Mouse (Mus musculus) splenic B cell, adult 2 months (primary cell): ENCODE results near the gene Ap5b1.

Experiments used
- DNase-seq: peaks from one replicate; pipeline ENCODE4 v3.0.0-alpha.2; 2011; ENCODE audit warnings: low read depth, low spot score
- H3K27me3 ChIP-seq: 2 replicates; pipeline ENCODE4 v1.6.1; 2012; ENCODE audit warnings: mild to moderate bottlenecking, low read length, moderate library complexity, mixed read lengths; ENCODE audit not compliant: control insufficient read depth, poor library complexity, insufficient read depth, severe bottlenecking
- H3K36me3 ChIP-seq: 2 replicates; pipeline ENCODE4 v1.6.1; 2012; ENCODE audit warnings: mild to moderate bottlenecking, low read length, moderate library complexity, mixed read lengths; ENCODE audit not compliant: control insufficient read depth, poor library complexity, insufficient read depth, severe bottlenecking

The Ap5b1 gene

GRCm38 (mm10) chr19:5611973-5612372, 44.1 kb downstream of the Ap5b1 start:
- no peaks in the 10 kb centered on the region for H3K27me3 ChIP-seq
- DNase-seq, result no peak
- peaks cover 11% of the 10 kb centered on the region for H3K36me3 ChIP-seq

- H3K27me3 ChIP-seq, result no peaks in the 10 kb centered on the region
- DNase-seq, result no peak
- peaks cover 4% of the 10 kb centered on the region for H3K36me3 ChIP-seq
Measured at GRCm38 (mm10) chr19:5612762-5613411, 45.1 kb downstream of the Ap5b1 start.

- no peak for DNase-seq
- no peaks in the 10 kb centered on the region for H3K27me3 ChIP-seq
Measured at GRCm38 (mm10) chr19:5614953-5615352, 47.1 kb downstream of the Ap5b1 start.

GRCm38 (mm10) chr19:5620007-5620406, 52.2 kb downstream of the Ap5b1 start:
- Histone ChIP-seq H3K27me3 (no peaks in the 10 kb centered on the region), H3K36me3 (no peaks in the 10 kb centered on the region)
- no peak for DNase-seq

More at GRCm38 (mm10) chr19:5614953-5615352, 47.1 kb downstream of the Ap5b1 start:
- H3K36me3 ChIP-seq, result no peaks in the 10 kb centered on the region
